Mouse (Mus musculus): Measurements from ENCODE around the gene Cox5b. TPM values are rescaled to one million over a fixed set of nuclear protein-coding genes. Genes with fewer than 3 reads are reported as not detected.
"Not testable (repeated sequence)": the region's sequence is repeated elsewhere in the genome, so short reads cannot be mapped to it uniquely, and the experiment has no call there.

Gene Cox5b
- polyA plus RNA-seq, 1 experiment from 2014 or later = 829 TPM

GRCm38 (mm10) chr1:36665934-36666333 lies 25.3 kb upstream of the Cox5b start:
- H3K4me2 ChIP-seq (replicated peaks; ENCODE audit: low read depth) = no peak overlapping the region
- no peaks in the 10 kb centered on the region for H3K9me3 ChIP-seq (ENCODE audit: control insufficient read depth, low read length)
- no peak overlapping the region for H3K4me3 ChIP-seq (ENCODE audit: low read depth, low read length)
- no peaks in the 10 kb centered on the region for H3K27me3 ChIP-seq (ENCODE audit: control insufficient read depth, insufficient read depth, low read length)
- 58% methylated on average over 4 of the region's 4 CpGs for WGBS
- peak overlapping the region; percentile 58; the same call in 1 of the 2 replicates for H3K27ac ChIP-seq (replicated peaks)
- H3K36me3 ChIP-seq (ENCODE audit: control insufficient read depth, insufficient read depth, low read length) = no peaks in the 10 kb centered on the region
- H3K4me1 ChIP-seq (replicated peaks; ENCODE audit: control insufficient read depth, insufficient read depth) = no peaks in the 10 kb centered on the region
- no peak for ATAC-seq (ENCODE audit: low FRiP score, low TSS enrichment)
- no peak for DNase-seq (ENCODE audit: low spot score)
- no peak for TF ChIP-seq EP300 (optimal IDR thresholded peaks at IDR 0.05)
- no peak for TF ChIP-seq CTCF (IDR thresholded peaks at IDR 0.05; ENCODE audit: low read depth)
- no peak overlapping the region for H3K9ac ChIP-seq (ENCODE audit: low read length)

DNA sequence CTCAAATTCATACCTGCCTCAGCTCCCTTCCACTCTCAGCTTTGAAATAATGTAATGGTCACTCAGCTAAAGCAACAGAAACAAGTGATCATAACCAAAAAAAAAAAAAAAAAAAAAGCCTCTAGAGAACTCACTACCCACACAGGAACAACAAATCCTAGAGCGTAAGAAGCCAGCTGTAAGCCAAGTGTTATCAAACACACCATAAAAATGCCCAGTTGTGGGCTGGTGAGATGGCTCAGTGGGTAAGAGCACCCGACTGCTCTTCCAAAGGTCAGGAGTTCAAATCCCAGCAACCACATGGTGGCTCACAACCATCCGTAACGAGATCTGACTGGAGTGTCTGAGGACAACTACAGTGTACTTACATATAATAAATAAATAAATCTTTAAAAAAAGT lies 23.2 kb upstream of the Cox5b start:
- H3K36me3 ChIP-seq (ENCODE audit: control insufficient read depth, insufficient read depth, low read length); DNase-seq (ENCODE audit: low spot score); H3K4me2 ChIP-seq (replicated peaks; ENCODE audit: low read depth); H3K4me3 ChIP-seq (ENCODE audit: low read depth, low read length); H3K27me3 ChIP-seq (ENCODE audit: control insufficient read depth, insufficient read depth, low read length); H3K27ac ChIP-seq (replicated peaks); ATAC-seq (ENCODE audit: low FRiP score, low TSS enrichment); H3K9me3 ChIP-seq (ENCODE audit: control insufficient read depth, low read length); H3K4me1 ChIP-seq (replicated peaks; ENCODE audit: control insufficient read depth, insufficient read depth); H3K9ac ChIP-seq (ENCODE audit: low read length): not testable (repeated sequence)
- 80% methylated on average over 4 of the region's 4 CpGs for WGBS

- ATAC-seq (ENCODE audit: low FRiP score, low TSS enrichment) = no peak
- no peak overlapping the region for H3K4me2 ChIP-seq (replicated peaks; ENCODE audit: low read depth)
- no peaks in the 10 kb centered on the region for H3K36me3 ChIP-seq (ENCODE audit: control insufficient read depth, insufficient read depth, low read length)
- 74% methylated on average over 4 of the region's 4 CpGs for WGBS
- no peaks in the 10 kb centered on the region for H3K27me3 ChIP-seq (ENCODE audit: control insufficient read depth, insufficient read depth, low read length)
- TF ChIP-seq EP300 (optimal IDR thresholded peaks at IDR 0.05) (no peak), CTCF (IDR thresholded peaks at IDR 0.05; ENCODE audit: low read depth) (no peak)
- no peaks in the 10 kb centered on the region for H3K9me3 ChIP-seq (ENCODE audit: control insufficient read depth, low read length)
- no peak overlapping the region for H3K4me3 ChIP-seq (ENCODE audit: low read depth, low read length)
- no peak overlapping the region for H3K27ac ChIP-seq (replicated peaks)
- DNase-seq (ENCODE audit: low spot score) = no peak
- no peak overlapping the region for H3K9ac ChIP-seq (ENCODE audit: low read length)
- no peaks in the 10 kb centered on the region for H3K4me1 ChIP-seq (replicated peaks; ENCODE audit: control insufficient read depth, insufficient read depth)
Observed at GRCm38 (mm10) chr1:36670256-36670655, 21.0 kb upstream of the Cox5b start.

DNA sequence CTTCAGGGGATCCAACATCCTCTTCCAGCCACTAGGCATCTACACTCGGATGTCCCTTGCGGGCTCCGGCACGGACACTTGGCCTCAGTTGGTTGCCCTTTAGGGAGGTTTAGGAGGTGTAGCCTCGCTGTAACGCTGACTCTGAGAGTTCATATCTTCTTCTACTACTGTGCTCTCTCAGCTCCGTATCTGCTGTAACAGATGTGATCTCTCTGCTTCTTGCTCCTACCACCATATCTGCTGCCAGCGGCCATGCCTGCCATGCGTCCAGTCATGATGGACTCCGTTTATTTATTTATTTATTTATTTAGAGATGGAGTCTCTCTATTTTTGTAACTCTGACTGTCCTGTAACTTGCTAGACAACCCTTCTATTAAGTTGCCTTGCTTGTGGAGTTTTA lies 20.0 kb upstream of the Cox5b start:
- 90% methylated on average over 10 of the region's 10 CpGs for WGBS
- TF ChIP-seq EP300 (optimal IDR thresholded peaks at IDR 0.05) = no peak
- TF ChIP-seq CTCF (IDR thresholded peaks at IDR 0.05; ENCODE audit: low read depth) = no peak
- no peaks in the 10 kb centered on the region for H3K4me1 ChIP-seq (replicated peaks; ENCODE audit: control insufficient read depth, insufficient read depth)

DNA sequence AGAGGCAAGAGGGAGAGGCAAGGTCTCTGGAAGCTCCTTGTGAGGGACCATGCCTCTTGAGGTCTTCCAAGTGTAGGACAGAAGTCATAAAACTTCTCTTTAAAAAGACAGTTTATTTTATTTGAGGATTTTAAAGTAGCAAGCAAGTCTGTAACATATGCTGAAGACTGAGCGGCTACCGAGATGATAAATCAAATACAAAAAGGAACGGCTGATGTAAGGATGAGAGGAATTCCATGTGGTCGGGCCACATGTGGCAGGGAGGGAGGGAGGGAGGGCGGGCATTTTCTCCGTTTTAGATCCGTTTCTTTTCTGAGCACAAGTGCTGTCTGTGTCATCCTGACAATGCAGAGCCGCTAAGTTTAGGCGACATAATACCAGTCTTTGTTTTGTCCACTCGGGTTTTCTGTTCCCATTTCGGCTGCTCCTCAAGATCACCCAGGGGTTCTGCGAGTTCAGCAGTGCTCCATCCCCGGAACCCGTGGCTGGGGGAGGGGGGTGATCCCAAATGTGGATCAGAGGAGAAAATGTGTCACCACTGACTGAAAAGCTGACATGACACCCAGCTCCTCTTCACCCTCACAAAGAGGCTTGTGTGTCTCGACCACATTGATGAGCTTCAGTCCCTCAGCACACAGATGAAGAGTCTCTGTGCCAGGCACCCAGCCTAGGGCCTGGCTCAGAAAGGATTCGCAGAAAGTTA lies 18.4 kb upstream of the Cox5b start:
- TF ChIP-seq EP300 (optimal IDR thresholded peaks at IDR 0.05) = no peak
- no peak for TF ChIP-seq CTCF (IDR thresholded peaks at IDR 0.05; ENCODE audit: low read depth)
- no peaks in the 10 kb centered on the region for H3K36me3 ChIP-seq (ENCODE audit: control insufficient read depth, insufficient read depth, low read length)
- 47% methylated on average over 16 of the region's 16 CpGs for WGBS
- no peak overlapping the region for H3K9ac ChIP-seq (ENCODE audit: low read length)
- H3K27me3 ChIP-seq (ENCODE audit: control insufficient read depth, insufficient read depth, low read length) = no peaks in the 10 kb centered on the region
- no peaks in the 10 kb centered on the region for H3K9me3 ChIP-seq (ENCODE audit: control insufficient read depth, low read length)
- ATAC-seq (ENCODE audit: low FRiP score, low TSS enrichment) = no peak
- H3K4me3 ChIP-seq (ENCODE audit: low read depth, low read length) = no peak overlapping the region
- DNase-seq (ENCODE audit: low spot score) = no peak
- H3K27ac ChIP-seq (replicated peaks) = no peak overlapping the region
- no peaks in the 10 kb centered on the region for H3K4me1 ChIP-seq (replicated peaks; ENCODE audit: control insufficient read depth, insufficient read depth)
- H3K4me2 ChIP-seq (replicated peaks; ENCODE audit: low read depth) = no peak overlapping the region

More for the DNA sequence above, 20.0 kb upstream of the Cox5b start:
- Histone ChIP-seq H3K4me2 (replicated peaks; ENCODE audit: low read depth) (no peak overlapping the region), H3K4me3 (ENCODE audit: low read depth, low read length) (no peak overlapping the region), H3K9me3 (ENCODE audit: control insufficient read depth, low read length) (no peaks in the 10 kb centered on the region), H3K9ac (ENCODE audit: low read length) (no peak overlapping the region), H3K27ac (replicated peaks) (no peak overlapping the region), H3K27me3 (ENCODE audit: control insufficient read depth, insufficient read depth, low read length) (no peaks in the 10 kb centered on the region), H3K36me3 (ENCODE audit: control insufficient read depth, insufficient read depth, low read length) (no peaks in the 10 kb centered on the region)
- DNase-seq (ENCODE audit: low spot score) = no peak
- no peak for ATAC-seq (ENCODE audit: low FRiP score, low TSS enrichment)

- no peak overlapping the region for H3K4me3 ChIP-seq (ENCODE audit: low read depth, low read length)
- no peak for ATAC-seq (ENCODE audit: low FRiP score, low TSS enrichment)
- H3K9me3 ChIP-seq (ENCODE audit: control insufficient read depth, low read length) = no peaks in the 10 kb centered on the region
- no peak for TF ChIP-seq CTCF (IDR thresholded peaks at IDR 0.05; ENCODE audit: low read depth)
- no peak for TF ChIP-seq EP300 (optimal IDR thresholded peaks at IDR 0.05)
- H3K4me2 ChIP-seq (replicated peaks; ENCODE audit: low read depth) = no peak overlapping the region
- H3K27me3 ChIP-seq (ENCODE audit: control insufficient read depth, insufficient read depth, low read length) = no peaks in the 10 kb centered on the region
- no peak for DNase-seq (ENCODE audit: low spot score)
- H3K4me1 ChIP-seq (replicated peaks; ENCODE audit: control insufficient read depth, insufficient read depth) = no peaks in the 10 kb centered on the region
- H3K27ac ChIP-seq (replicated peaks) = no peak overlapping the region
- WGBS = 40% methylated on average over 3 of the region's 3 CpGs
- H3K36me3 ChIP-seq (ENCODE audit: control insufficient read depth, insufficient read depth, low read length) = no peaks in the 10 kb centered on the region
- H3K9ac ChIP-seq (ENCODE audit: low read length) = no peak overlapping the region
Observed at GRCm38 (mm10) chr1:36674936-36675335, 16.3 kb upstream of the Cox5b start.
